Comparison of ENCODE assay signal across 8 mouse cellular contexts in the genomic region with DNA sequence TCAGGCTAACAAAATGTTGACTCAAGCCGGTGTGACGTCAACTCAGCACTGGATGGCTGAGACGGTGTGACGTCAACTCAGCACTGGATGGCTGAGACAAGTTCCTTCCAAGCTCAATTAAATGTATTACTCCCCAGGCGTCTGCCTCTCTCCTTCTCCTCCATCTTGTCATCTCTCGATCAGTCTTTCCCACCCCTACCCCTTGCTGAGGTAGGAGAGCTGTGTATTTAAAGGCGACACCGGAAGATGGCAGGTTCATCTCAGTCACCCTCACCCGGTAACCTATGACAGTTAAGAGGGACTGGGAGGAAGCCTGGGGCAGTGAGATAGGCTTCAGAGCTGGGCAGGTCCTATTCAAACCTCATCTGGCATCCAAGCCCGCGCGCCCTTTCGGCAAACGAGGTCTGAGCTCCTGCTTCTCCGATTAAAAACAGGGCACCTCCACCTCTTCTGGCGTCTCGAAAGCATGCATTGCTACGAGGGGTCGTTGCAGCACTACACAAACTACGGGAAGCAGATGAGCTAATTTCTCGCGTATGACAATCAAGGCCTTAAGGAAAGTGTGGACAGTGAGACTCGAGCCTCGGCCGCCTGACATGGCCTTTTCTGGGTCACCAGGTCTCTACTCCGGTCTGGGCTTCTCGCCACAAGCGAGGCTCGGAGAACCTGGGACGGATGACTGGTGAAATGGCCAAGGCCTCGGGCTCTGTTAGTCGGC. TPM values are rescaled to one million over a fixed set of nuclear protein-coding genes. Genes with fewer than 3 reads are reported as not detected.
DNase-seq lines count a peak whose midpoint lies in the region; ATAC-seq and TF ChIP-seq lines count a peak whose summit lies in the region.

No protein-coding gene starts in this region.

- ATAC-seq in embryonic facial prominence, embryonic 12.5 days (ENCODE audit: insufficient number of reproducible peaks, insufficient read depth, low FRiP score, low TSS enrichment): no peak
- no peak; the same call in 1 of the 2 replicates for ATAC-seq in hindbrain, embryonic 16.5 days
- peak; percentile 74 for ATAC-seq in megakaryocyte progenitor cell, adult 5-6 weeks (replicated peaks; ENCODE audit: poor library complexity)
- peak; percentile 8 for ATAC-seq in stomach, embryonic 14.5 days (ENCODE audit: insufficient number of reproducible peaks, insufficient read depth, low FRiP score, low read depth)

- TF ChIP-seq CTCF in gastrocnemius, adult 2 months (IDR thresholded peaks at IDR 0.05): no peak
- no peak for TF ChIP-seq CTCF in E14TG2a.4 (conservative IDR thresholded peaks at IDR 0.05; ENCODE audit: low read length)

- peak overlapping the region; percentile 53 for H3K27ac ChIP-seq in gastrocnemius, adult 2 months
- H3K27ac ChIP-seq in embryonic facial prominence, embryonic 12.5 days: peak overlapping the region; percentile 13
- H3K27ac ChIP-seq in hindbrain, embryonic 16.5 days (ENCODE audit: low read depth, low read length): 0 out of 2 replicates have a peak overlapping the region, but pooled peaks have one; percentile 39
- 0 out of 2 replicates have a peak overlapping the region, but pooled peaks have one; percentile 27 for H3K27ac ChIP-seq in stomach, embryonic 14.5 days (ENCODE audit: low read length)

- H3K9me3 ChIP-seq in E14TG2a.4 (ENCODE audit: low read length): no peaks in the 10 kb centered on the region
- no peaks in the 10 kb centered on the region for H3K9me3 ChIP-seq in embryonic facial prominence, embryonic 12.5 days
- H3K9me3 ChIP-seq in hindbrain, embryonic 16.5 days (ENCODE audit: control insufficient read depth, low read length): no peaks in the 10 kb centered on the region
- no peaks in the 10 kb centered on the region for H3K9me3 ChIP-seq in stomach, embryonic 14.5 days (ENCODE audit: control insufficient read depth, low read depth, low read length)

- peak overlapping the region; percentile 80 for H3K4me3 ChIP-seq in gastrocnemius, adult 2 months
- peak overlapping the region; percentile 93 for H3K4me3 ChIP-seq in E14TG2a.4 (replicated peaks; ENCODE audit: low read length)
- peak overlapping the region; percentile 56 for H3K4me3 ChIP-seq in embryonic facial prominence, embryonic 12.5 days
- peak overlapping the region; percentile 79 for H3K4me3 ChIP-seq in hindbrain, embryonic 16.5 days (ENCODE audit: low read length)
- peak overlapping the region; percentile 69 for H3K4me3 ChIP-seq in stomach, embryonic 14.5 days (ENCODE audit: low read depth, low read length)

- WGBS in embryonic facial prominence, embryonic 12.5 days: 2% methylated on average over 32 of the region's 32 CpGs
- under 1% methylated on average over 32 of the region's 32 CpGs for WGBS in hindbrain, embryonic 16.5 days
- 1% methylated on average over 32 of the region's 32 CpGs for WGBS in stomach, embryonic 14.5 days

- H3K27me3 ChIP-seq in E14TG2a.4 (ENCODE audit: insufficient read depth, low read length): no peaks in the 10 kb centered on the region
- no peaks in the 10 kb centered on the region for H3K27me3 ChIP-seq in embryonic facial prominence, embryonic 12.5 days
- no peaks in the 10 kb centered on the region for H3K27me3 ChIP-seq in hindbrain, embryonic 16.5 days (replicated peaks; ENCODE audit: control insufficient read depth, insufficient read depth, low read length)
- H3K27me3 ChIP-seq in stomach, embryonic 14.5 days (ENCODE audit: control insufficient read depth, insufficient read depth, low read length): no peaks in the 10 kb centered on the region

- H3K4me1 ChIP-seq in E14TG2a.4 (replicated peaks; ENCODE audit: low read depth, low read length): peaks cover 36% of the 10 kb centered on the region
- peaks cover 14% of the 10 kb centered on the region for H3K4me1 ChIP-seq in embryonic facial prominence, embryonic 12.5 days
- peaks cover 9% of the 10 kb centered on the region for H3K4me1 ChIP-seq in hindbrain, embryonic 16.5 days (ENCODE audit: control insufficient read depth, insufficient read depth, low read depth, low read length)
- peaks cover 10% of the 10 kb centered on the region for H3K4me1 ChIP-seq in stomach, embryonic 14.5 days (ENCODE audit: control insufficient read depth, insufficient read depth, low read length)

- intact Hi-C loops in gastrocnemius, adult 2 months (cut with DNase I): loop anchor here (2.0 kb wide), 1 partner anchor 132 kb away; no protein-coding TSS in a partner anchor
- intact Hi-C loops in gastrocnemius, postnatal 14 days (cut with DNase I; ENCODE audit: low total_unique reads): no loop called here

- 0 out of 2 replicates have a peak, but pooled peaks cover 2% of the 10 kb centered on the region for H3K36me3 ChIP-seq in E14TG2a.4 (ENCODE audit: insufficient read depth, low read length)
- no peaks in the 10 kb centered on the region for H3K36me3 ChIP-seq in embryonic facial prominence, embryonic 12.5 days
- no peaks in the 10 kb centered on the region for H3K36me3 ChIP-seq in hindbrain, embryonic 16.5 days (ENCODE audit: control insufficient read depth, insufficient read depth, low read length)
- no peaks in the 10 kb centered on the region for H3K36me3 ChIP-seq in stomach, embryonic 14.5 days (ENCODE audit: control insufficient read depth, insufficient read depth, low read length)

- peak overlapping the region; percentile 74 for H3K9ac ChIP-seq in embryonic facial prominence, embryonic 12.5 days
- peak overlapping the region; percentile 74 for H3K9ac ChIP-seq in hindbrain, embryonic 16.5 days (ENCODE audit: low read depth, low read length)
- H3K9ac ChIP-seq in stomach, embryonic 14.5 days (replicated peaks; ENCODE audit: low read depth, low read length): peak overlapping the region; percentile 74

- DNase-seq in gastrocnemius, adult 2 months: peak; percentile 30
- DNase-seq in gastrocnemius, postnatal 14 days: no peak
- DNase-seq in layer of hippocampus, postnatal 25 days (ENCODE audit: extremely low spot score in 1 of 2, low spot score in 1 of 2): no peak

- peak overlapping the region; percentile 95 for H3K4me2 ChIP-seq in embryonic facial prominence, embryonic 12.5 days (replicated peaks)
- H3K4me2 ChIP-seq in hindbrain, embryonic 16.5 days (ENCODE audit: low read length): peak overlapping the region; percentile 97
- H3K4me2 ChIP-seq in stomach, embryonic 14.5 days (replicated peaks; ENCODE audit: low read depth, low read length): peak overlapping the region; percentile 90

RNA-seq across cellular contexts. Expression of a gene that starts 0.5 kb away (rescaled TPM):
- total RNA-seq in gastrocnemius, adult 2 months (2021): 1 to 10 TPM; 1.0 TPM
- 1 to 10 TPM; 1.9 to 3.7 TPM for total RNA-seq in gastrocnemius, postnatal 14 days (2021)
- 36.2 and 37.6 TPM in 2 replicates for polyA plus RNA-seq in embryonic facial prominence, embryonic 12.5 days (2016; fragmentation: Nextera tagmentation; extraction: Ambion mirVana)
- 7.3 and 9.6 TPM in 2 replicates for polyA plus RNA-seq in hindbrain, embryonic 16.5 days (2015; fragmentation: Nextera tagmentation; extraction: Ambion mirVana)
- total RNA-seq in megakaryocyte progenitor cell, adult 5-6 weeks (2015): 60.4 and 76.5 TPM in 2 replicates
- total RNA-seq in megakaryocyte progenitor cell, adult 5-6 weeks (2017): 36.9 and 56.7 TPM in 2 replicates
- 24.0 and 26.2 TPM in 2 replicates for polyA plus RNA-seq in stomach, embryonic 14.5 days (2014; fragmentation: Nextera tagmentation; extraction: Ambion mirVana)
- total RNA-seq in layer of hippocampus, postnatal 25 days (2021): 1 to 10 TPM; 3.8 to 5.0 TPM

Comparison
In these comparisons a context has a peak if more than half of its experiments do, and no peak if none do; other contexts are left out.
1. ATAC-seq: peak in megakaryocyte progenitor cell, adult 5-6 weeks (single experiment) and stomach, embryonic 14.5 days (single experiment); none in embryonic facial prominence, embryonic 12.5 days (single experiment) and hindbrain, embryonic 16.5 days (single experiment).
2. RNA of a gene that starts 0.5 kb away (total RNA-seq): 36.9 to 76.5 TPM in megakaryocyte progenitor cell, adult 5-6 weeks; 3.8 to 5.0 TPM in layer of hippocampus, postnatal 25 days, 1.9 to 3.7 TPM in gastrocnemius, postnatal 14 days and 1.0 TPM in gastrocnemius, adult 2 months; every median in the first group is over 4 times any median in the second.
3. Peak in every context shown above with its lines, with median percentiles within 50 percentile points of each other: H3K27ac ChIP-seq, H3K4me3 ChIP-seq, H3K4me2 ChIP-seq and H3K9ac ChIP-seq.